Mouse (Mus musculus): ENCODE data around the gene Vmn1r33. TPM values are rescaled to one million over a fixed set of nuclear protein-coding genes. Genes with fewer than 3 reads are reported as not detected.

The Vmn1r33 gene
- not detected in 2 replicates for polyA plus RNA-seq (2012)

GRCm38 (mm10) chr6:66618182-66618581, at the start of gene Vmn1r33:
TSS of gene Vmn1r33 (minus strand) at chr6:66618282.

GRCm38 (mm10) chr6:66643779-66644178, 25.7 kb upstream of the Vmn1r33 start, which contains the start of gene Vmn1r34:
TSS of gene Vmn1r34 (minus strand) at chr6:66643879.

Other genes with a start within 250 kb of the Vmn1r33 start
- 4.0 and 5.1 TPM in 2 replicates for gene Mad2l1, start 82.9 kb downstream of the Vmn1r33 start, polyA plus RNA-seq (2012)
- not detected in 2 replicates for gene Vmn1r32, start 58.2 kb downstream of the Vmn1r33 start, polyA plus RNA-seq (2012)
- not detected in 2 replicates for gene Vmn1r34, start 25.6 kb upstream of the Vmn1r33 start, polyA plus RNA-seq (2012)
- not detected in 2 replicates for gene Vmn1r35, start 67.6 kb upstream of the Vmn1r33 start, polyA plus RNA-seq (2012)
- not detected in 2 replicates for gene Vmn1r36, start 100.9 kb upstream of the Vmn1r33 start, polyA plus RNA-seq (2012)
- gene Vmn1r37, start 111.1 kb upstream of the Vmn1r33 start, polyA plus RNA-seq (2012) = not detected in 2 replicates
- gene Vmn1r38, start 164.3 kb upstream of the Vmn1r33 start, polyA plus RNA-seq (2012) = not detected in 2 replicates
- not detected in 2 replicates for gene Vmn1r39, start 192.3 kb upstream of the Vmn1r33 start, polyA plus RNA-seq (2012)

Measured in megakaryocyte-erythroid progenitor cell, adult 5 weeks (primary cell).